Mouse (Mus musculus) ovary, postnatal 10 days (tissue): ENCODE measurements around the gene Ipo13.

ENCODE experiments used
- DNase-seq: peaks from one replicate; pipeline ENCODE4 v3.0.0; 2022; ENCODE audit warnings: low spot score

Gene Ipo13

DNA sequence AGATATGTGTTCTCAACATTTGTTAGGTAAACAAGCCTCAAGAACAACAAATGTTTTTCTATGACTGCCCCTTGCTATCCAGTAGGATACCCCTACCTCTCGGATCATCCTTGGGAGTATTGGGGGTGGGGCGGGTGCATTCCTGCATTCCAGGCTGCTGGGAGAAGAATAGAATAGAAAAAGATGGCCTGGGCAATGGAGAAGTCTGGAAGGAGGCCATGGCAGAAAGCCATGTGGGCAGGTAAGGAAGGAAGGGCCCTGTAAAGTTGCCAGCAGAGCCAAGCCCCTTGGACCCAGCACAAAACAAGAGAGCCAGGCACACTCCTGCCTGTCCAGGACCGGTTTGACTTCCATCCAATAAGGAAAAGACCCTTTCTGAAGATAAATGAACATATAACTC lies 1.4 kb downstream of the Ipo13 start:
- no peak for DNase-seq

DNA sequence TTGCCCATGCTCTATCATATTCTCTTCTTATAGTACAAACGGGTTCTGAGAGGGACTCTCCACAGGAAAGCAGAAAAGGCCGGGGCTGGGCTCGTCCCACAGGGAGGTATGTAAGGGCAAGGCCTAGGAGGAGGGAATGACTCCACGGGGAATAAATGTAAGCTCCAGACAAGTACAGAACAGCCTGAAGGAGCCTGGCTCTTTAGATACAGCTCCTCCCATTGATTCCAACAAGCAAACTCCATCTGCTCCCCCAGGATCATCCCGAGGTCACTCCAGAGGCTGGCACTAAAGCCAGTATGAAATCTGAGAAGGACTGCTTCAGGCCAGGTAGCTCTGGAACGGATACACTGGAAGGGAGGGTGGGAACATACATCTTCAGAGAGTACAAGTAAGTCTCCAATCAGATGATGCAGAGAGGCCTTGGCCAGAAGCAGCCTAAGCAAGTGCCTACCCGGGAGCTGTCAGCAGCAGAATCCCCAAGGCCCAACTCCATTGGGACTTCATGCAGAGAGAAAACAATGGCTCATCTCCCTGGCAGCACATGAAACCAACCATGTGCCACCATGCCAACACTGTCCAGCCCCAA lies 2.0 kb downstream of the Ipo13 start:
- no peak for DNase-seq

DNA sequence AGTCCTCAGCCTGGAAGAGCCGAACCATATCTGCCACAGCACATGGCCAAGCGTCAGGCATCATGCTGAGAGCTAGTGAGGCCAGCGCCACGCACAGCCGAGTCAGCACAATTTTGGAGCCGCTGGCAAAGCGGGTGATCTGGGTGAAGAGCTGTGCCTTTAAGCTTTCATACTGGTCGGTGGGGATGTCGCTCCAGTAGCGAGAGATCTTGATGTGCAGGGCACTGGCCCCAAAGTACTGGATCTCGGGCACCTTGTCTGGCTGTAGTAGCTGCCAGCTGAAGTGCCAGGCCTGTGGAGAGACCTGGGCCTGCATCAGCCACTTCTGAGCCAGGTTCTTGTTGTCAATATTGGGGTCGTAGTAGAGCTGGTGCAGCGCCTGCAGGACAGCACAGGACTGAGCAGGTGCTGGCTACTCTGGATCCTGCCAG lies 2.7 kb downstream of the Ipo13 start:
- no peak for DNase-seq

DNA sequence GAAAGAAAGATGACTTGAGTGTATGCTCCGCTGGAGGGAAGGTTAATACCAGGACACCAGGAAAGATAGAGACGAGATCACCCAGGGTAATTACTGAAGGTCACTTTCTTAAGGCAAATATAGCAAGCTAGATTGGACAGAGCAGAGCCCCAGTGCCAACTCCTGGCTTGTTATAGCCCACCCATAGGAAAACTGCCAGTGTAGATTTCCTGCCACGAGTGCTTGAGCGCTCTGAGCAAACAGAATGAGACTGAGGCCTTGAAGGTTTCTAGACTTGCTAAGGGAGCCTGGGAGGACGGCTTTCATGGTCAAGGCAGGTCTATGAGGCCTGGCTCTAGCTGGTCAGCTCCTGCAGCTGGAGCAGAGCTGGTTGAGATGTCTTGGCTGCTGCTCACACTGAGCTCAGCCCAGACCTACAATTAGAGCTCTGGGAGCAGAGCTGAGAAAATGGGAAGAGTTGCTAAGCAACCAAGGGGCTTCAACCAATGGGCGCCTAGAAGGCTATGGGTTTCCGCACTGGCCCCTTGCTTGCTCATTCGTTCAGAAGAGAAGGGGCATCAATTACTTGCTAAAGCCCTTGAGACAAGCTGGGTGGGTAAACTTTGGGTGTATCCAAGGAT lies 5.9 kb downstream of the Ipo13 start:
- no peak for DNase-seq

DNA sequence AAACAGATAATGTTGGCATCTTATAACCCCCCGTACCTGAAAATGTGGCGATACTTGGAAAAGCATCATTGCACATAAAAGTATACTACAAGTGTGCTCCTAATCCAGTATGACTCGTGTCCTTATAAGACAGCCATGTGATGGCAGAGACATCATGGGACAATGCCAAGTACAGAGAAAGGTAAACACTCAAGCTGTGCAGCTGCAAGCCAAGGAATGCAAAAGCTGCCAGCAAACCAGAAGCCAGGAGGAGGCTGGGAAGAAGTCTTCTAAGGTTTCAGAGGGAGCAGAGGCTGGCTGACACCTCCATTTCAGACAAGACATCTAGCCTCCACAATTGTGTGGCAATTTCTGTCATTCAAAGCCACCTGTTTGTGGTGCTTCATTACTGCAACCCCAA lies 8.6 kb downstream of the Ipo13 start:
- no peak for DNase-seq

DNA sequence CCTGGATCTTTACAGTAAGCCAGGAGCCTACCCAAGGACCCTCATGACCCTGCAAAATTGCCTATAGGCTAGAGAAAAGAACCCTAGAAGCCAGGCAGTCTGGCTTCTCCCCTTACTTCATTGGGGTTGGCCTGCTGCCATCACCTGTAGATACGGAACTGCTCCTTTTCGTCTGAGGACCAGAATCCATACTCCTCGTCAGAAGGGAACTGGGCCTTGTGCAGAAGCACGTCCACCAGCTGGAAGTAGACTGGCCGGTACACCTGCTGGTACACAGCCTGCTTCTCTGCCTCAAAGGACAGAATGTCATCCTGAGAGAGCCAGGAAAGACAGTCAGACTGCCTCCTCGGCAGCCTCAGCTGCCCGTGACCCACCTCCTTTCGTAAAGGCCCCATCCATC lies 10.0 kb downstream of the Ipo13 start:
- DNase-seq: no peak

DNA sequence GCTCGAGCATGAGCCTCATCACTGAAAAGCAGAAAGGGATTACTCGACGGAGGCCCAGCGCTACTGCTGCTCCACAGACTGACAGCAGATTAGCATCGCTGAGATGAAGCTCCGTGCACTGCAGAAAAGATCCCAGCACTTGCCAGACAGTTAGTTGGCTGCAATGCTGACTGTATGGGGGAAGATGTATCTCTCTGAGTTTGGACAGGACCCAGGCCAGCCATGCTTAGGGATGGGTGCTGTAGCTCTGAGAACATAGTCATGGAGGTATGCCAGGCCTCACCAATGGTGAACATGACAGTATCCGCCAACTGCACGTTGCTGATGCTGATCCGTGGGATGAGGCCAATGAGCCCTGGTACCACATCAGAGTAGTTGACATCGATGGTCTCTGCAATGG lies 10.7 kb downstream of the Ipo13 start:
- no peak for DNase-seq

DNA sequence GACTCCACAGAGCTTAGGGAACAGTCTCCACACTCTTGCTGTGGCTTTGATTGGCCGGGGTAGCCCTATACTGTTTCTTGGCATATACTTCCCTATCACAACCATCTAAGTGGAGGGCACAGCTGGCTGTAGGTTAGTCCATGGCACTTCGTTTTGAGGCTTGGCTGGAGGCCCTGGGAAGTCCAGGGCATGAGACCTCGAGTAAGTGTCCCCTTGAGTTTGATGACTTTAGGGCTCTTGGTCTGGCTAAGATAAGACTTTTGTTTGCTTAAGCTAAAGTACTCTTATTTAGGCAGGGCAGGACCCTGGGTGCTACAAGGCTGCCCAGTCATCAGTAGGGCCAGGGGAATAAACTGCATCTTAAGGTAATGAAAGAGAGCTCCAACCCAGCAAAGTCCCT lies 16.7 kb downstream of the Ipo13 start:
- no peak for DNase-seq

DNA sequence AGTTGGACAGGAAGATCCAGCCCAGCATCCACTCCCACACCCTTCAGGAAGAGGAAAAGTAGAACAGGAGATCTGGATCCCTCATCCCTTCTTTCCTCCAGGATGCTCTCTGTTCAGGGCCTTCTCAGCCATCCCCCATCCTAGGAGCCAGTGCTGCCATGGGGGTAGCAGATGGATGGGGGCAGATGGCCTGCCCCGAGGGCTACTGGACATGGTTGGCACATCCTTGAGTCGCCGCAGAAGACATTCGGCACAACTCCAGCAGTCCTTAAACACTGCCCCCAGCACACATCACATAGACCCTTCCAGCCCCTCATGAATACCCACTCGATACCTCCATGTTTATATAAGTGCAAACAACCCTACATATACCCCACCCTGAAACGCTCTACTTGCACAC lies 18.8 kb downstream of the Ipo13 start:
- DNase-seq: no peak

DNA sequence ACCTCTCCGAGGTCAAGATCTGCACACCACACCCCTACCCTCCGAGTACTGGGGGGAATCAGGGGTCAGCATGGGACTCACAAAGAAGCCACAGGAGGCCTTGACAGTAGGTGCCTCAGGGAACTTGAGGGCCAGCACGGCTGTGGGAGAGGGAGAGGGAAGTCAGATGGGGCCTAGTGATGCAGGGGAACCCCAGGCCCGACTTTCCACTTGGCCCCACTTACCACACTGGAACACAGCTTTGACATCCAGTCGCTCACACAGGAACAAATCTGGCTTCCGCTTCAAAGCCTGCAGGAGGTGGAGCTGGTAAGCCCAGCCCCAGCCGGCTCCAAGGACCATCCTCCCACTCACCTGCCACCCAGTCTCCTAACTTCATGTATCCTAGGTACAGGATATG lies 19.5 kb downstream of the Ipo13 start:
- no peak for DNase-seq

DNA sequence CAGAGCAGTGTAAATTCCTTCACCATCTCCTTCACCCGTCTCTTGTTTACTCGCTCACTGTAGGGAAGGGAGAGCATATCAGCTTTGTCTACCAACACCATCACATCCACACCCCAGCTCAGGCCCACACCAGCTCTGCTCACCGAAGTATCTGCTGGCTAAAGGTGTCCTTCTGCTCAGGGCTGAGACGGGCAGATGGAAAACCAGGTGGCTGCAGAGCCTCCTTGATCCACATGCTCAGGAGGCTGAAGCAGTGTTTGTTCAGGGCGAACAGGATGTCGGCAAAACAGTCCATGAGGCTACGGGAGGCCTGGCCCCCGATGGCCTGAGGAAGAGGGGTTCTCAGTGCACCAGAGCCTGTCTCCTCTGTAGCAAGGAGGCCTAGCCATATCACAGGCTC lies 20.2 kb downstream of the Ipo13 start:
- DNase-seq: no peak

DNA sequence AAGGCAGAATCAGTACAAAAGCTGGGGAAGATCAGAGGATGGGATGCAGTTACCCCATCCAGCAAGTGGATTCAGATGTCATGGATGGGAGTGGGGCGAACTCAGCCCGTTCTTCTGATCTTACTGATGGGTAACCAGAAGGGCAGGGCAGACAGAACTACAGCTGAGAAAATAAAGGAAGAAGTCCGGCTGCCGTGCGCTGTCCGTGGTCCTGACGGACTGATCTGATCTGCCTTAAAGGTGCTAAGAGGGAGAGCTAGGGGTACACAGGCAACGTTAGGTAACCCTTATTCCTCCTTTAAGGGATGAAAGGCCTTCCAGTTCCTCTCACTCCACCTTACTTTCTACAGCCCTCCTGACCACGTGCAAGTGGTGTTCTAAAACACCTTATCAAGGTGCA lies 21.4 kb downstream of the Ipo13 start:
- DNase-seq: no peak

DNA sequence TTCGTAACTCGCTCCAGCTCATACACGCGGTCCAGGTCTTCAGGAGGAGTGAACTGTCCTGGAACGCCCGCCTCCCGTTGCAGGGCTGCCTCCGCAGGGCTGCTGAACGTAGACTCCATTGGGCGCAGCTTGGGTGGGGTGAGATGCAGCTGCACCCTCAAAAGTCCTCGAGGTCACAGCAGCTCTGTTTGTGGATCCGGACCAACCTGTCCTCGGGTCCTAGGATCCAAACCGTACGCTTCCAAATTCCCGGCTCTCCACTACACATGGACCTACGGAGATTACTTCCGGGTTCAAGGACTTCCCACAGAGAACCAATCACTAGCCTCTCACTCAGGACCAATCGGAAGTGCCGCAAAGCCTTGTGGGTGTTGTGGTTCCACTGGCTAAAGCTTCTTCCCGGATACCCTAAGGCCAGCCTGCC lies 23.0 kb downstream of the Ipo13 start, which contains the start of gene Dph2:
Dph2 (minus strand) TSS at position 295 of the 424 bp plus-strand sequence.
- DNase-seq: no peak

DNA sequence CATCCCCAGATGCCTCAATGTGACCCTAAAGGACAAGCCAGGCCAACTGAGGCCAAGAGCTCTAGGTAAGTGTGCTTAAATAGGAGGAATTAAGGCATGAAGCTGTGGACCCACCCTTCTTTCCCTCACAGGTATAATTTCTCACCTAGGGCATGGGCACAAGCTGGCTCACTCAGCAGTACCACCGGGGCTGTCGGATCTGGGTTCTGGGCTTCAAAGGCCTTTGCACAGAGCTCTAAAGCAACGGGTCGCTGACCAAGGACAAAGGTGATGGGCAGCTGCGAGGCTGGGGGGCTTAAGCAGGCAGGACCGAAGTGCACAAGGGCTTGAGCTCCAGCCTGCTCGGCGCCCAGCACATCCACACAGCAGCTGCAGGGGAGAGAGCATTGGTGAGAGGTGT lies 24.0 kb downstream of the Ipo13 start:
- no peak for DNase-seq

DNA sequence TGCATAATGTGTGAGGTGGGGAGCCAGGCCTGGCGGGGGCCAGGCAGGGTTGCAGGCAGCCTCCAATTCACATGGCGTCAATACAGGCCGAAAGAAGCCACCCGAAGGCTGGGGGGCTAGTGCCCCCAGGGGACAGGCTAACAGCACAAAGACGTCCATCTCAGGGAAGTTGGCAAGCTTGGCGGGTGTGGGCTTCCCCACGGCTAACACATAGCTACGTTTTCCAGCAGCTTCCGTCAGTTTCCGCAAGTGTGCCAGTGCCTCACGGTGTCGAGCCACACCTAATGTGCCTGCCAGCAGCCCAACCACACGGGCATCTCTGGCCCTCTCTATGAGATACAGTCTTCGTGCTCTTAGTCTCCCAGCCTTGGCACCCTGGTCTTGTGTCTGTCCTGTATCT lies 24.8 kb downstream of the Ipo13 start:
- no peak for DNase-seq

DNA sequence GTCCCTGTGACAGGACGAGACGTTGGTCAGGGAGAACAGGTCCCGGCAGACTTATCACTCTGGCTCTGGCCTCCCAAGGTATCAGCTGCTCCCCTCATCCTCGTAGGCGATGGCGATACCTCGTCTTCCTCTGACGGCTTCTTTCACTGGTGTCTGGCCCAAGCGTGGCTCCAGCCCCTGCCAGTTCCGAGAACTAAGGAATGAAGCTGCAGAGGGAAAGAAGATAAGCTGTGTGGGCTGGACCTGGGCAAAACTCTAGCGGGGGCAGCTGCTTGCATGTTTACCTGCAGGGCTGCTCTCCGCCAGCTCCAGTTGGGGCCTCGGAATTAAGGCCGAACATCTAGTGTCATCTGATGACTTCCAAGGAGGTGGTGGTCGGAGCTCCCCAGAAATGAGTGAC lies 25.3 kb downstream of the Ipo13 start:
- DNase-seq: no peak

DNA sequence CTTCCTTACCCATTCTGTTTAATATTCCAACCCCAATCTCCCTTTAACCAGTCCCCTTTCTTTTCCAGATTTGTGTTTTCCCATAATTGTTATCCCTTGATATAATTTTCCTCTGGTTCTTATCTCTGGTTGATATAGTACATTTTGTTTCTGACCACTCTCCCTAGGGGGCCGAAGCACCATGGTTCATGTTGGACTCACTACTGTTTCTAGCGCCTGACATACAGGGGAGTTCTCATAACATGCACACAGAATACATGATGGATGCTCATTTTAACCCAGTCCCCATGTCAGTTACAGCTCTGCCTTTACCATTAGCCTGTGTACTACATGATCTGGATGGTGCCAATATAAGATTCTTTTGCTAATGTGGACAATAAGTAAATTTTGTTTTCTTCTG lies 26.9 kb downstream of the Ipo13 start:
- no peak for DNase-seq

DNA sequence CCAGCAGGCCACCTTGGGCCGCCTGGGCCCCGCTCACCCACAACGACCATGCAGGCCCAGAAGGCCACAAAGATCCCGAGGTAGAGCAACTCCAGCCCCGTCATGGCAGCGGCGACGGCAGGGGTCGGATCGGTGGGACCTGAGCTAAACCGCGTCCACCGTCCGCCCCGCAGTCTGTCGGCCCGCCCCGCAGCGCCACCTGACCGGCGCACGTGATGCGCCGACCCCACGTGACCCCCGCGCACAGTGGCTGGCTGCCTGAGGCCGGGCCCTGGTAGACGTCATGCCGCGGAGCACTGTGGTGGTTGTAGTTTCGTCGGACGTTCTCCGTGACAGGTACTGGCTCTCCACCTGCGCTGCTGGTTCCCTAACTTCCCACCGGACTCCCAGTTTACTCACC lies 27.7 kb downstream of the Ipo13 start, which contains the start of gene Atp6v0b:
Atp6v0b (minus strand) TSS at position 201 of the 400 bp plus-strand sequence.
- peak; percentile 81 for DNase-seq

DNA sequence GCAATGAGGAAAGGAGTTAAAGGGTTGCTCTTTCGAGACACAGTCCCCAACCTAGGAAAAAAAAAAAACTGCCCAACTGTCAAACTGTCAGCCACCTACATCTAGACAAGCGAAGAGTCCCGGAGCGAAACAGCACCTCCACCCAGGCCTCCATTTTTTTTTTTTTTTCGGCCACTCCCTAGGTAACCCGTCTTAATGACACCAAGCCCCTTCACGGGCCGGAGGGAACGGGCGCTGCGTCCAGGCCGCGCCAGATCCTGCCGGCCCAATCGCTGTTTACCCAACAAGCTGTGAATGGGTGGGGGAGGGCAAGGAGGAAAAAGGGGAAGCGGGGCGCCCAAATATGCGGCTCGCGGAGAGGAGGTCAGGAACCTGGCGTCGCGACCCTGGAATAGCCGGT lies 28.2 kb downstream of the Ipo13 start:
- no peak for DNase-seq

DNA sequence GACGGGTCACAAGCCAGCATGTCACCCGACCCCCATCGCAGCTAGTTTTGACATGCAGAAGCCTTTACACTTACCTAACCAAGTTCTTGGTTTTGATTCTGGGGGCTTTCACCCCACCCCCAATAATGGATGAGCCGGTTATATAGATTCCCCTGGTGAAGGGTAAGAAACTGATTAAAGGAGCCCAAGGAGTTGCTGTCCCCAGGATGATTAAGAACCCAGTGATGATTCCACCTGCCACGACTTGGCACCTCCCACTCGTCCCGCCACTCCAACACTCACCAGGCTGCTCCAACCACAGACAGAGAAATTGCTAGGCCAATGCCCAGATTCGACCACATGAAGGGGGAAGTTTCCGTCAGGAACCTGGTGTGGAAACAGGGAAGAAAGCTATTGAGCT lies 28.8 kb downstream of the Ipo13 start:
- no peak for DNase-seq

DNA sequence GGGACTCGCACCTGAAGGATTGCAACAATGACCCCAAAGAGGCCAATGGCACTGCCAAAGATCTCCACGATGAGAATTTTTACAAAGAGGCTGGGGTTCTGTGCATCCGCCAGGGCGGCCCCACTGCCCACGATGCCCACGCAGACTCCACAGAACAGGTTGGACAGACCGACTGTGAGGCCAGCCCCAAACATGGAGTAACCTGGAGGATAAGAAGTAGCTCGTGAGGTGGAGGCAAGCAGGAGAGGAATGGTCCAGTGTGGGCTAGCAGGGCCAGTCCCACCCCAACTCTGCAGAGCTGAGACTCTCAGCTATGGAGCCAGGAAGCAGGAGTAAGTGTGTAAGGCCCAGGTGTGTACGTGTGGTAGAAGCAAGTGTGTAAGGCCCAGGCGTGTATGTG lies 29.7 kb downstream of the Ipo13 start:
- DNase-seq: no peak

DNA sequence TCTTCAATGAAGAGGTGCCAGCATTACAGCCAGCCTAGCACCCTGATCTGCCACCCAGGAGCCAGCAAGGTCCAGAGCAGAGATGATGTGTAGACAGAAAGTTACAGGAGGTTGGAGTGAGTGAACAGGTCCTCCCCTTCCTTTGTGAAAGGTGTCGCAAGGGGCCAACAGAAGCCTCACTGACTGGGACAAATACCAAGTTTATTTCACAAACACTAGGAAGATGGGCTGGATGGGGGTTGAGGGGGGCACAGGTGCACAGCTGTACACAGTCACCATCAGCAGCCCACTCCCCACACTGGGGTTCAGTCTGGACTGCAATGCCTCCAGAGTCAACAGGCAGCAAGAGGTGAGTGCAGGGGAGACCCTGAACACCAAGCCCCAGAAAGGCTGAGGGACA lies 30.7 kb downstream of the Ipo13 start:
- DNase-seq: no peak

DNA sequence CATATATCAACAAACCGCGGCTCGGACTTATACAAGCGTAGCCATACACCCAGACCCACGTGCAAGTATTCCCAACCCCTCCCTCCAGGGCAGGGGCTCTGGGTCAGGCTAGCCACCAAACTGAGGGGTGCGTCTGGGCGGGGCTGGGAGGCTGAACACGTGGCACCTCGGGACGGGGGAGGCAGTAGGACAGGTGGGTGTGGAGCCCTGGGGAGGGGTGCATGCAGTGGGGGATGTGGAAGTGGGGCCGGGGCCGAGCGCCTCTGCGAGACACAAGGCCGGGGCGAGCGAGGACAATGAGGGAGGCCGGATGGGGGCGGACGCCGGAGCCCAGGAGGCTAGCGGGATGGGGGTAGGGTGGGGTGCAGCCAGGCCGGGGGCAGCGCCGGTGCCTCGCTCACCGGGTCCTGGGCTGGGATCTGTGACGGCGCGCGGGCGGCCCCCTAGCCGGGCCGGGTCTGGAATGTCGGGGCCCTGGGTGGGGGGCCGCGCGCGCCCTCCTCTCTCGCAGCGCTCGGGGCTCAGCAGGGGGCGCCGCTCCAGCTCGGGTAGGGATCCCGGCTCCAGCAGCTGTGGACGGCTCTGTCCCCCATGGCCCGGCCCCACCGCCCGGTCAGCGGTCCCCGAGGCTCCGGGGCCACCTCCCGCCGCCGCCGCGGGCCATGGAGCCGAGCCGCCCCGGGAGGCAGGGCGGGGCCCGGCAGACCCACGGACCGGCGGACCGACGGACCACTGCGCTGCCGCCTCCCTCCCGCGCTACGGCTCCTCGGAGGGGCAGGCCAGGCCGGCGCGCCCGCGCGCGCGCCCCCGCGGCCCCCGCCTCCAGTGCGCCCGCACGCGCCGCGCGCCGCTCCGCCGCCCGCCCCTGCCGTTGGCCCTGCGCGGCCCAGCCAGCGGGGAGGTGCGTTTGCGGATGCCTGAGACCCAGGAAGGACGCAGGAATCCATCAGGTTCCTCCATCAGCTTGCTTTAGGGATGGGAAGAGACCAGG lies 31.8 kb downstream of the Ipo13 start, which contains the start of gene B4galt2:
B4galt2 (minus strand) TSS at position 787 of the 991 bp plus-strand sequence.
- DNase-seq: no peak
